Mouse (Mus musculus): Measurements from ENCODE around the gene Elmo3. TPM values are rescaled to one million over a fixed set of nuclear protein-coding genes. Genes with fewer than 3 reads are reported as not detected.
A peak's percentile ranks its signal among the peaks of the same experiment; 100 is the strongest.

The Elmo3 gene
- polyA plus RNA-seq, 1 experiment from 2014 or later: 8.0 TPM

GRCm38 (mm10) chr8:105341399-105341798, 36.0 kb downstream of the Elmo3 start:
- no peak for TF ChIP-seq CTCF (IDR thresholded peaks at IDR 0.05; ENCODE audit: low read depth)
- no peak overlapping the region for H3K9ac ChIP-seq
- WGBS: 31% methylated on average over 8 of the region's 8 CpGs
- peaks cover 52% of the 10 kb centered on the region for H3K36me3 ChIP-seq (ENCODE audit: insufficient read depth)
- H3K4me2 ChIP-seq: peak overlapping the region; percentile 44; the same call in 1 of the 2 replicates
- peaks cover 45% of the 10 kb centered on the region for H3K4me1 ChIP-seq (ENCODE audit: insufficient read depth)
- H3K27me3 ChIP-seq (ENCODE audit: insufficient read depth, low read length): no peaks in the 10 kb centered on the region
- ATAC-seq (ENCODE audit: insufficient read depth) (peak; percentile 89), DNase-seq (peak; percentile 98)
- peak overlapping the region; percentile 97 for H3K27ac ChIP-seq (ENCODE audit: low read depth)
- no peak overlapping the region for H3K4me3 ChIP-seq (ENCODE audit: low read depth, low read length)
- H3K9me3 ChIP-seq (ENCODE audit: low read depth, low read length): no peaks in the 10 kb centered on the region

- Histone ChIP-seq H3K4me1 (ENCODE audit: insufficient read depth) (peaks cover 45% of the 10 kb centered on the region), H3K4me2 (peak overlapping the region; percentile 90), H3K36me3 (ENCODE audit: insufficient read depth) (peaks cover 39% of the 10 kb centered on the region), H3K9ac (no peak overlapping the region; the same call in none of the 2 replicates), H3K27ac (ENCODE audit: low read depth) (peak overlapping the region; percentile 96), H3K4me3 (ENCODE audit: low read depth, low read length) (peak overlapping the region; percentile 10; the same call in 1 of the 2 replicates), H3K27me3 (ENCODE audit: insufficient read depth, low read length) (no peaks in the 10 kb centered on the region), H3K9me3 (ENCODE audit: low read depth, low read length) (no peaks in the 10 kb centered on the region)
- WGBS: 57% methylated on average over 4 of the region's 4 CpGs
- no peak for ATAC-seq (ENCODE audit: insufficient read depth)
- TF ChIP-seq CTCF (IDR thresholded peaks at IDR 0.05; ENCODE audit: low read depth): no peak
- no peak for DNase-seq
These were observed 37.4 kb downstream of the Elmo3 start for GRCm38 (mm10) chr8:105342768-105343167.

- H3K36me3 ChIP-seq (ENCODE audit: insufficient read depth): peaks cover 27% of the 10 kb centered on the region
- H3K4me3 ChIP-seq (ENCODE audit: low read depth, low read length): peak overlapping the region; percentile 84
- peak overlapping the region; percentile 90 for H3K4me2 ChIP-seq
- no peaks in the 10 kb centered on the region for H3K27me3 ChIP-seq (ENCODE audit: insufficient read depth, low read length)
- 26% methylated on average over 8 of the region's 8 CpGs for WGBS
- DNase-seq (peak; percentile 75), ATAC-seq (ENCODE audit: insufficient read depth) (no peak)
- peak overlapping the region; percentile 83 for H3K9ac ChIP-seq
- H3K4me1 ChIP-seq (ENCODE audit: insufficient read depth): peaks cover 45% of the 10 kb centered on the region
- no peaks in the 10 kb centered on the region for H3K9me3 ChIP-seq (ENCODE audit: low read depth, low read length)
- TF ChIP-seq CTCF (IDR thresholded peaks at IDR 0.05; ENCODE audit: low read depth): no peak
- H3K27ac ChIP-seq (ENCODE audit: low read depth): peak overlapping the region; percentile 96
These were observed 38.6 kb downstream of the Elmo3 start for GRCm38 (mm10) chr8:105343791-105344574.

GRCm38 (mm10) chr8:105345061-105345975, 39.9 kb downstream of the Elmo3 start:
- H3K9me3 ChIP-seq (ENCODE audit: low read depth, low read length): no peaks in the 10 kb centered on the region
- peak overlapping the region; percentile 84 for H3K4me3 ChIP-seq (ENCODE audit: low read depth, low read length)
- H3K4me2 ChIP-seq: peak overlapping the region; percentile 90
- peak overlapping the region; percentile 96 for H3K27ac ChIP-seq (ENCODE audit: low read depth)
- H3K9ac ChIP-seq: peak overlapping the region; percentile 83
- WGBS: 29% methylated on average over 7 of the region's 7 CpGs
- H3K4me1 ChIP-seq (ENCODE audit: insufficient read depth): peaks cover 39% of the 10 kb centered on the region
- TF ChIP-seq CTCF (IDR thresholded peaks at IDR 0.05; ENCODE audit: low read depth): no peak
- peaks cover 4% of the 10 kb centered on the region; the same call in 1 of the 2 replicates for H3K27me3 ChIP-seq (ENCODE audit: insufficient read depth, low read length)
- DNase-seq (peak; percentile 51), ATAC-seq (ENCODE audit: insufficient read depth) (no peak)
- H3K36me3 ChIP-seq (ENCODE audit: insufficient read depth): peaks cover 18% of the 10 kb centered on the region

GRCm38 (mm10) chr8:105346611-105347427, 41.4 kb downstream of the Elmo3 start:
- H3K4me3 ChIP-seq (ENCODE audit: low read depth, low read length): peak overlapping the region; percentile 84
- H3K36me3 ChIP-seq (ENCODE audit: insufficient read depth): peaks cover 18% of the 10 kb centered on the region
- no peak for TF ChIP-seq CTCF (IDR thresholded peaks at IDR 0.05; ENCODE audit: low read depth)
- H3K9me3 ChIP-seq (ENCODE audit: low read depth, low read length): no peaks in the 10 kb centered on the region
- peak; percentile 25 for ATAC-seq (ENCODE audit: insufficient read depth)
- WGBS: 0% methylated on average over 34 of the region's 34 CpGs
- DNase-seq: peak; percentile 85
- H3K27me3 ChIP-seq (ENCODE audit: insufficient read depth, low read length): peaks cover 4% of the 10 kb centered on the region; the same call in 1 of the 2 replicates
- peak overlapping the region; percentile 83 for H3K9ac ChIP-seq
- peak overlapping the region; percentile 90 for H3K4me2 ChIP-seq
- H3K27ac ChIP-seq (ENCODE audit: low read depth): peak overlapping the region; percentile 96
- peaks cover 31% of the 10 kb centered on the region for H3K4me1 ChIP-seq (ENCODE audit: insufficient read depth)

- DNase-seq: peak; percentile 100
- H3K4me3 ChIP-seq (ENCODE audit: low read depth, low read length): peak within 1 kb of the TSS; percentile 84
- peaks cover 29% of the 10 kb centered on the region for H3K4me1 ChIP-seq (ENCODE audit: insufficient read depth)
- peaks cover 18% of the 10 kb centered on the region for H3K36me3 ChIP-seq (ENCODE audit: insufficient read depth)
- H3K9me3 ChIP-seq (ENCODE audit: low read depth, low read length): no peaks in the 10 kb centered on the region
- ATAC-seq (ENCODE audit: insufficient read depth): peak; percentile 86
- under 1% methylated on average over 53 of the region's 53 CpGs for WGBS
- H3K4me2 ChIP-seq: peak within 1 kb of the TSS; percentile 90
- H3K27me3 ChIP-seq (ENCODE audit: insufficient read depth, low read length): peaks cover 4% of the 10 kb centered on the region; the same call in 1 of the 2 replicates
- TF ChIP-seq CTCF (IDR thresholded peaks at IDR 0.05; ENCODE audit: low read depth): peak; percentile 31
- peak within 1 kb of the TSS; percentile 96 for H3K27ac ChIP-seq (ENCODE audit: low read depth)
- H3K9ac ChIP-seq: peak within 1 kb of the TSS; percentile 83
These were observed 42.2 kb downstream of the Elmo3 start, which contains the start of gene Fhod1 for GRCm38 (mm10) chr8:105347428-105348221. Fhod1 (minus strand) TSS chr8:105347953.

All from lung, embryonic 14.5 days (tissue).